Mouse (Mus musculus): Measurements from ENCODE around the gene Gm8271. TPM values are rescaled to one million over a fixed set of nuclear protein-coding genes. Genes with fewer than 3 reads are reported as not detected.
"Not testable (repeated sequence)": the region's sequence is repeated elsewhere in the genome, so short reads cannot be mapped to it uniquely, and the experiment has no call there.

Gm8271 gene
- not detected in 2 replicates for polyA plus RNA-seq (2015; fragmentation: Nextera tagmentation; extraction: Ambion mirVana)

DNA sequence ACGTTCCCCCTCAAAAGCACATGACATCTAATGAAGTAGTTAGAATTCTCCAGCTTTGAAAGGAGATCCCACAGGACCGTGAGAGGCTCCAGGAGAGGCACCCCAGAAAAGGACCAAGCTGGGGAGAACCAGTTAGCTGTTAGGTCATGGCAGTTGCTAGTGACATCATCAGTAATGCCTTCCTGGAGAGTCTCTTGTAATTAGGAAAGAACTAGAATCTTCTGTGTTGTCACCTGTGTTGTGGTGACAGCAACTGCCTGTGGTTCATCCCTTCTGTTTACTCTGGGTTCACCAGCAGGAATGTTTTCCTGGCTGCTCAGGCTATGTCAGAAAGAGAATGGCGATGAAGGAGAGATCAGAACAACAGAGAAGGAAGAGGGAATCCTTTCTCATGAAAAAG, at the start of gene Gm8271:
Gene Gm8271 (plus strand): TSS at position 301 of the 400 bp plus-strand sequence.
- not testable (repeated sequence) for H3K4me2 ChIP-seq (replicated peaks); H3K27me3 ChIP-seq; H3K27ac ChIP-seq (replicated peaks); H3K9ac ChIP-seq; H3K36me3 ChIP-seq; H3K4me3 ChIP-seq (replicated peaks); H3K4me1 ChIP-seq; H3K9me3 ChIP-seq (replicated peaks); ATAC-seq (ENCODE audit: insufficient number of reproducible peaks, low FRiP score, low TSS enrichment, low read depth)
- no CpG with 5 or more reads among the region's 3 CpGs for WGBS

DNA sequence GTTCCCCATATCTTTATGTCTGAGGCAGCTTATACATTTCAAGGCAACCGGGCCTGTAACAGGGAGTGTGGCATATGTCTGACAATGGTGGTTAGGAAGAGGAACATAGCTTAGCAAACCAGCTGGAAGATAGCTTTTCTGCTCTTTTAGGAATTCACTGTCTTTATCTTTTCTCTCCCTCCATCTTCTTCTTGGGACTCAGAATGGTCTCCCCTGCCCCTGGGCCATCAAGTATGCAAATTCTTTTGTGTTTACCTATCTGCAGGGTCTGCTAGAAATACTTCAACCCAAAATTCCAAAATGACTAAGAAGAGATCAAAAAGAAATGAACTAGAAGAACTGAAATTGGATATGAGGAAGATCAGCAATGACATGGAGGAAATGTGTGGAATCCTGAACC, 21.4 kb upstream of the Gm8271 start, which contains the start of gene Gm3317:
Gene Gm3317 (plus strand): TSS at position 301 of the 400 bp plus-strand sequence.
- no CpG with 5 or more reads among the region's 1 CpGs for WGBS
- not testable (repeated sequence) for H3K4me2 ChIP-seq (replicated peaks); H3K4me3 ChIP-seq (replicated peaks)

More for the DNA sequence above, 21.4 kb upstream of the Gm8271 start, which contains the start of gene Gm3317:
- not testable (repeated sequence) for H3K9ac ChIP-seq; H3K9me3 ChIP-seq (replicated peaks); ATAC-seq (ENCODE audit: insufficient number of reproducible peaks, low FRiP score, low TSS enrichment, low read depth); H3K27ac ChIP-seq (replicated peaks); H3K4me1 ChIP-seq; H3K27me3 ChIP-seq; H3K36me3 ChIP-seq

Other genes with a start within 250 kb of the Gm8271 start
- not detected in 2 replicates for gene Gm8297, start 201.9 kb upstream of the Gm8271 start, polyA plus RNA-seq (2015; fragmentation: Nextera tagmentation; extraction: Ambion mirVana)
- not detected in 2 replicates for gene Gm3298, start 169.9 kb upstream of the Gm8271 start, polyA plus RNA-seq (2015; fragmentation: Nextera tagmentation; extraction: Ambion mirVana)
- gene 4930555G01Rik, start 135.2 kb upstream of the Gm8271 start, polyA plus RNA-seq (2015; fragmentation: Nextera tagmentation; extraction: Ambion mirVana), result not detected in 2 replicates
- gene Gm8281, start 114.8 kb upstream of the Gm8271 start, polyA plus RNA-seq (2015; fragmentation: Nextera tagmentation; extraction: Ambion mirVana), result 0.12 and 0.47 TPM in 2 replicates
- gene Gm8279, start 54.3 kb upstream of the Gm8271 start, polyA plus RNA-seq (2015; fragmentation: Nextera tagmentation; extraction: Ambion mirVana), result not detected in 2 replicates
- not detected in 2 replicates for gene Gm3317, start 21.3 kb upstream of the Gm8271 start, polyA plus RNA-seq (2015; fragmentation: Nextera tagmentation; extraction: Ambion mirVana)
- gene Gm3526, start 74.8 kb downstream of the Gm8271 start, polyA plus RNA-seq (2015; fragmentation: Nextera tagmentation; extraction: Ambion mirVana), result not detected in 2 replicates
- not detected in 2 replicates for gene Gm3542, start 149.1 kb downstream of the Gm8271 start, polyA plus RNA-seq (2015; fragmentation: Nextera tagmentation; extraction: Ambion mirVana)
- 0.12 and 0.17 TPM in 2 replicates for gene Gm3500, start 203.3 kb downstream of the Gm8271 start, polyA plus RNA-seq (2015; fragmentation: Nextera tagmentation; extraction: Ambion mirVana)

All from embryonic facial prominence, embryonic 15.5 days (tissue).